Mouse (Mus musculus): Measurements from ENCODE around the gene Tnik. TPM values are rescaled to one million over a fixed set of nuclear protein-coding genes. Genes with fewer than 3 reads are reported as not detected.

Gene Tnik
- polyA plus RNA-seq, 1 experiment from 2014 or later: 65.1 TPM

GRCm38 (mm10) chr3:28372459-28372858, 109.4 kb downstream of the Tnik start:
- no peak overlapping the region for H3K4me3 ChIP-seq (ENCODE audit: low read length)
- H3K4me2 ChIP-seq (ENCODE audit: low read length): no peak overlapping the region
- 91% methylated on average over 2 of the region's 2 CpGs for WGBS
- no peak overlapping the region for H3K27ac ChIP-seq (ENCODE audit: low read depth, low read length)
- no peaks in the 10 kb centered on the region for H3K36me3 ChIP-seq (ENCODE audit: control insufficient read depth, insufficient read depth, low read length)
- H3K27me3 ChIP-seq (replicated peaks; ENCODE audit: control insufficient read depth, insufficient read depth, low read length): no peaks in the 10 kb centered on the region
- H3K4me1 ChIP-seq (ENCODE audit: control insufficient read depth, insufficient read depth, low read depth, low read length): no peaks in the 10 kb centered on the region
- no peak for ATAC-seq
- H3K9me3 ChIP-seq (ENCODE audit: control insufficient read depth, low read length): no peaks in the 10 kb centered on the region
- no peak overlapping the region for H3K9ac ChIP-seq (ENCODE audit: low read depth, low read length)

- ATAC-seq: no peak
- WGBS: 91% methylated on average over 6 of the region's 6 CpGs
- H3K4me3 ChIP-seq (ENCODE audit: low read length): no peak overlapping the region
Observed at GRCm38 (mm10) chr3:28374738-28375510, 111.9 kb downstream of the Tnik start.

GRCm38 (mm10) chr3:28380224-28380623, 117.2 kb downstream of the Tnik start:
- H3K9ac ChIP-seq (ENCODE audit: low read depth, low read length): no peak overlapping the region
- no peaks in the 10 kb centered on the region for H3K36me3 ChIP-seq (ENCODE audit: control insufficient read depth, insufficient read depth, low read length)
- H3K4me2 ChIP-seq (ENCODE audit: low read length): no peak overlapping the region
- no peak for ATAC-seq
- no peaks in the 10 kb centered on the region for H3K27me3 ChIP-seq (replicated peaks; ENCODE audit: control insufficient read depth, insufficient read depth, low read length)
- H3K27ac ChIP-seq (ENCODE audit: low read depth, low read length): no peak overlapping the region
- H3K4me3 ChIP-seq (ENCODE audit: low read length): no peak overlapping the region
- no peaks in the 10 kb centered on the region for H3K9me3 ChIP-seq (ENCODE audit: control insufficient read depth, low read length)
- peaks cover 28% of the 10 kb centered on the region for H3K4me1 ChIP-seq (ENCODE audit: control insufficient read depth, insufficient read depth, low read depth, low read length)
- 31% methylated on average over 2 of the region's 2 CpGs for WGBS

More at GRCm38 (mm10) chr3:28374738-28375510, 111.9 kb downstream of the Tnik start:
- no peak overlapping the region for H3K4me2 ChIP-seq (ENCODE audit: low read length)
- no peaks in the 10 kb centered on the region for H3K4me1 ChIP-seq (ENCODE audit: control insufficient read depth, insufficient read depth, low read depth, low read length)
- no peak overlapping the region for H3K9ac ChIP-seq (ENCODE audit: low read depth, low read length)
- no peak overlapping the region for H3K27ac ChIP-seq (ENCODE audit: low read depth, low read length)
- H3K36me3 ChIP-seq (ENCODE audit: control insufficient read depth, insufficient read depth, low read length): no peaks in the 10 kb centered on the region
- H3K27me3 ChIP-seq (replicated peaks; ENCODE audit: control insufficient read depth, insufficient read depth, low read length): no peaks in the 10 kb centered on the region
- H3K9me3 ChIP-seq (ENCODE audit: control insufficient read depth, low read length): no peaks in the 10 kb centered on the region

GRCm38 (mm10) chr3:28383526-28384126, 120.6 kb downstream of the Tnik start:
- Histone ChIP-seq H3K27ac (ENCODE audit: low read depth, low read length) (peak overlapping the region; percentile 67), H3K9me3 (ENCODE audit: control insufficient read depth, low read length) (no peaks in the 10 kb centered on the region), H3K36me3 (ENCODE audit: control insufficient read depth, insufficient read depth, low read length) (no peaks in the 10 kb centered on the region), H3K27me3 (replicated peaks; ENCODE audit: control insufficient read depth, insufficient read depth, low read length) (no peaks in the 10 kb centered on the region), H3K4me3 (ENCODE audit: low read length) (no peak overlapping the region), H3K9ac (ENCODE audit: low read depth, low read length) (no peak overlapping the region), H3K4me2 (ENCODE audit: low read length) (peak overlapping the region; percentile 21), H3K4me1 (ENCODE audit: control insufficient read depth, insufficient read depth, low read depth, low read length) (peaks cover 31% of the 10 kb centered on the region)
- ATAC-seq: peak; percentile 55
- WGBS: 26% methylated on average over 11 of the region's 11 CpGs

GRCm38 (mm10) chr3:28385199-28385975, 122.4 kb downstream of the Tnik start:
- Histone ChIP-seq H3K27me3 (replicated peaks; ENCODE audit: control insufficient read depth, insufficient read depth, low read length) (no peaks in the 10 kb centered on the region), H3K27ac (ENCODE audit: low read depth, low read length) (peak overlapping the region; percentile 52), H3K4me3 (ENCODE audit: low read length) (no peak overlapping the region), H3K9me3 (ENCODE audit: control insufficient read depth, low read length) (no peaks in the 10 kb centered on the region), H3K4me1 (ENCODE audit: control insufficient read depth, insufficient read depth, low read depth, low read length) (peaks cover 28% of the 10 kb centered on the region), H3K36me3 (ENCODE audit: control insufficient read depth, insufficient read depth, low read length) (no peaks in the 10 kb centered on the region), H3K9ac (ENCODE audit: low read depth, low read length) (no peak overlapping the region), H3K4me2 (ENCODE audit: low read length) (no peak overlapping the region)
- ATAC-seq: no peak
- WGBS: 92% methylated on average over 10 of the region's 10 CpGs

GRCm38 (mm10) chr3:28388540-28388939, 125.5 kb downstream of the Tnik start:
- H3K4me2 ChIP-seq (ENCODE audit: low read length): no peak overlapping the region
- H3K27ac ChIP-seq (ENCODE audit: low read depth, low read length): no peak overlapping the region
- no peak overlapping the region for H3K9ac ChIP-seq (ENCODE audit: low read depth, low read length)
- H3K27me3 ChIP-seq (replicated peaks; ENCODE audit: control insufficient read depth, insufficient read depth, low read length): no peaks in the 10 kb centered on the region
- WGBS: 83% methylated on average over 3 of the region's 3 CpGs
- no peak overlapping the region for H3K4me3 ChIP-seq (ENCODE audit: low read length)
- H3K9me3 ChIP-seq (ENCODE audit: control insufficient read depth, low read length): no peaks in the 10 kb centered on the region
- H3K4me1 ChIP-seq (ENCODE audit: control insufficient read depth, insufficient read depth, low read depth, low read length): peaks cover 19% of the 10 kb centered on the region
- H3K36me3 ChIP-seq (ENCODE audit: control insufficient read depth, insufficient read depth, low read length): no peaks in the 10 kb centered on the region
- ATAC-seq: no peak

GRCm38 (mm10) chr3:28390183-28390582, 127.2 kb downstream of the Tnik start:
- ATAC-seq: no peak
- Histone ChIP-seq H3K9ac (ENCODE audit: low read depth, low read length) (no peak overlapping the region), H3K27ac (ENCODE audit: low read depth, low read length) (no peak overlapping the region)

GRCm38 (mm10) chr3:28392542-28392941, 129.5 kb downstream of the Tnik start:
- Histone ChIP-seq H3K9ac (ENCODE audit: low read depth, low read length) (no peak overlapping the region), H3K4me1 (ENCODE audit: control insufficient read depth, insufficient read depth, low read depth, low read length) (no peaks in the 10 kb centered on the region; the same call in 1 of the 2 replicates), H3K4me3 (ENCODE audit: low read length) (no peak overlapping the region), H3K36me3 (ENCODE audit: control insufficient read depth, insufficient read depth, low read length) (no peaks in the 10 kb centered on the region), H3K9me3 (ENCODE audit: control insufficient read depth, low read length) (no peaks in the 10 kb centered on the region), H3K27ac (ENCODE audit: low read depth, low read length) (no peak overlapping the region), H3K27me3 (replicated peaks; ENCODE audit: control insufficient read depth, insufficient read depth, low read length) (no peaks in the 10 kb centered on the region), H3K4me2 (ENCODE audit: low read length) (no peak overlapping the region)
- no peak for ATAC-seq

More at GRCm38 (mm10) chr3:28390183-28390582, 127.2 kb downstream of the Tnik start:
- no peaks in the 10 kb centered on the region for H3K9me3 ChIP-seq (ENCODE audit: control insufficient read depth, low read length)
- peaks cover 3% of the 10 kb centered on the region for H3K4me1 ChIP-seq (ENCODE audit: control insufficient read depth, insufficient read depth, low read depth, low read length)
- no peak overlapping the region for H3K4me2 ChIP-seq (ENCODE audit: low read length)
- H3K36me3 ChIP-seq (ENCODE audit: control insufficient read depth, insufficient read depth, low read length): no peaks in the 10 kb centered on the region
- 94% methylated on average over 2 of the region's 2 CpGs for WGBS
- H3K4me3 ChIP-seq (ENCODE audit: low read length): no peak overlapping the region
- no peaks in the 10 kb centered on the region for H3K27me3 ChIP-seq (replicated peaks; ENCODE audit: control insufficient read depth, insufficient read depth, low read length)

- Histone ChIP-seq H3K9ac (ENCODE audit: low read depth, low read length) (no peak overlapping the region), H3K4me2 (ENCODE audit: low read length) (no peak overlapping the region), H3K27me3 (replicated peaks; ENCODE audit: control insufficient read depth, insufficient read depth, low read length) (no peaks in the 10 kb centered on the region), H3K4me1 (ENCODE audit: control insufficient read depth, insufficient read depth, low read depth, low read length) (peaks cover 16% of the 10 kb centered on the region), H3K4me3 (ENCODE audit: low read length) (no peak overlapping the region), H3K27ac (ENCODE audit: low read depth, low read length) (no peak overlapping the region), H3K9me3 (ENCODE audit: control insufficient read depth, low read length) (no peaks in the 10 kb centered on the region), H3K36me3 (ENCODE audit: control insufficient read depth, insufficient read depth, low read length) (no peaks in the 10 kb centered on the region)
- no peak for ATAC-seq
- 94% methylated on average over 1 of the region's 1 CpGs for WGBS
Observed at GRCm38 (mm10) chr3:28398781-28399180, 135.8 kb downstream of the Tnik start.
